Comparison of ENCODE assay signal across 13 mouse cellular contexts in the genomic region with DNA sequence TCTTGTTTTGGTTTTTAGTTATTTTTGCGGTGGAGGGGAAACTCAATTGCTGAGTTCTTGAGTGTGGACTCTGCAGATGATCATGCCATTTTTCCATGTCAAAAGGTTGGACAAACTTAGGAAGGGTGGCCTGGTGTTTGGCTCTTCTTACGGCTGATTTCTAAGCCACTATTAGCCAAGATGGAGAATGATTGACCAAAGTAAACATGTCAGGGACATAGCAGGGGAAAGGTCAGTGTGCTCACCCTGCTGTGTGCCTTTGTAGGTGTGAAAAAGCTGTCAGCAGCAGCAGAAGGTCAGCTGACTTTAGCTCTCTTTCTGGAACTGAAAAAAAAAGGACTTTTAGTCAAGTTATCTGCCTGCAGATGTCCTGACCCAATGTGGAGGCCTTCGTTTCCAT.
"Had no signal": no experiment of that assay in that cellular context is flagged by ENCODE, and none has a peak within 500 bp of the region (broad histone marks: within the 10 kb centered on the region; RNA-seq: fewer than 3 reads in every experiment).

No protein-coding gene starts in this region.

- H3K9me3 ChIP-seq: limb, embryonic 10.5 days; liver, embryonic 15.5 days; lung, embryonic 15.5 days; megakaryocyte, embryonic 14.5 days; midbrain, embryonic 15.5 days; neural tube, embryonic 12.5 days had no signal

- DNase-seq: lung, postnatal 14 days; thymus, postnatal 4 days had no signal

- H3K4me2 ChIP-seq: liver, embryonic 15.5 days; lung, embryonic 15.5 days; midbrain, embryonic 11.5 days; midbrain, embryonic 15.5 days; neural tube, embryonic 12.5 days had no signal

- H3K27me3 ChIP-seq: lung, embryonic 15.5 days; midbrain, embryonic 15.5 days; neural tube, embryonic 12.5 days had no signal

- H3K4me3 ChIP-seq: left cerebral cortex, adult 2 months; limb, embryonic 10.5 days; liver, embryonic 15.5 days; lung, embryonic 15.5 days; megakaryocyte, embryonic 14.5 days; midbrain, embryonic 15.5 days; neural tube, embryonic 12.5 days had no signal

- H3K4me1 ChIP-seq: liver, embryonic 15.5 days; lung, embryonic 15.5 days; megakaryocyte, embryonic 14.5 days; midbrain, embryonic 15.5 days; neural tube, embryonic 12.5 days had no signal

- H3K9ac ChIP-seq: liver, embryonic 15.5 days; lung, embryonic 15.5 days; midbrain, embryonic 15.5 days; neural tube, embryonic 12.5 days had no signal

- H3K27ac ChIP-seq: left cerebral cortex, adult 2 months; limb, embryonic 10.5 days; liver, embryonic 15.5 days; lung, embryonic 15.5 days; macrophage; midbrain, embryonic 15.5 days; neural tube, embryonic 12.5 days; stomach, postnatal 0 days had no signal

- ATAC-seq: intestine, embryonic 16.5 days; midbrain, embryonic 15.5 days had no signal

- H3K36me3 ChIP-seq: limb, embryonic 10.5 days; liver, embryonic 15.5 days; lung, embryonic 15.5 days; midbrain, embryonic 15.5 days; neural tube, embryonic 12.5 days had no signal
